In genomic region chr6:48568036-48568984, GRCm38 (mm10) we compare ENCODE assay signal across 9 mouse cellular contexts. TPM values are rescaled to one million over a fixed set of nuclear protein-coding genes. Genes with fewer than 3 reads are reported as not detected.
DNase-seq lines count a peak whose midpoint lies in the region; ATAC-seq lines count a peak whose summit lies in the region.
"Had no signal": no experiment of that assay in that cellular context is flagged by ENCODE, and none has a peak within 500 bp of the region (broad histone marks: within the 10 kb centered on the region; RNA-seq: fewer than 3 reads in every experiment).

No protein-coding gene starts in this region.

- H3K9ac ChIP-seq in limb, embryonic 12.5 days (replicated peaks), result no peak overlapping the region

- H3K9me3 ChIP-seq in limb, embryonic 12.5 days, result no peaks in the 10 kb centered on the region

- intact Hi-C loops in heart, postnatal 14 days (cut with DNase I), result no loop called here

- 0 out of 2 replicates have a peak overlapping the region, but pooled peaks have one; percentile 23 for H3K27ac ChIP-seq in limb, embryonic 12.5 days

- H3K4me3 ChIP-seq in limb, embryonic 12.5 days (replicated peaks), result no peak overlapping the region

- peak; percentile 38 for DNase-seq in urinary bladder, adult 2 months (ENCODE audit: low spot score)
- DNase-seq in urinary bladder, postnatal 10 days (ENCODE audit: low spot score), result no peak
- DNase-seq in cerebellum, postnatal 36 days, result peak; percentile 56 to 59
- DNase-seq in heart, postnatal 14 days, result peak; percentile 59 to 62
- DNase-seq in urinary bladder, postnatal 36 days (ENCODE audit: low spot score in 2 of 2), result peak; percentile 26 to 52
- no peak for DNase-seq in right cerebral cortex, adult 2 months (ENCODE audit: low spot score in 2 of 2)
- no peak for DNase-seq in left cerebral cortex, adult 9 months (ENCODE audit: low spot score in 2 of 2)

- 88% methylated on average over 21 of the region's 21 CpGs for WGBS in limb, embryonic 12.5 days

- peaks cover 23% of the 10 kb centered on the region; the same call in 1 of the 2 replicates for H3K36me3 ChIP-seq in limb, embryonic 12.5 days

- H3K27me3 ChIP-seq in limb, embryonic 12.5 days, result no peaks in the 10 kb centered on the region

- peaks cover 27% of the 10 kb centered on the region for H3K4me1 ChIP-seq in limb, embryonic 12.5 days (replicated peaks)

- ATAC-seq in limb, embryonic 12.5 days (ENCODE audit: insufficient number of reproducible peaks, insufficient read depth, low FRiP score, low TSS enrichment, low read depth), result no peak

- no peak overlapping the region for H3K4me2 ChIP-seq in limb, embryonic 12.5 days

RNA-seq across cellular contexts. Expression of gene Rarres2, which starts 4.3 kb away (rescaled TPM):
- polyA plus RNA-seq in urinary bladder, adult 2 months (2012; rRNA removed), result 374 and 453 TPM in 2 replicates
- 10 to 100 TPM; 87.7 to 93.2 TPM for total RNA-seq in heart, postnatal 14 days (2021)
- 4.9 and 6.9 TPM in 2 replicates for polyA plus RNA-seq in limb, embryonic 12.5 days (2016; fragmentation: Nextera tagmentation; extraction: Ambion mirVana)
- total RNA-seq: neutrophil, adult 5-6 weeks had no signal

RNA-seq across cellular contexts. Expression of gene Lrrc61, which starts 13.7 kb away (rescaled TPM):
- polyA plus RNA-seq in urinary bladder, adult 2 months (2012; rRNA removed), result 12.3 and 13.4 TPM in 2 replicates
- 10 to 100 TPM; 12.9 to 14.5 TPM for total RNA-seq in heart, postnatal 14 days (2021)
- 9.0 and 11.4 TPM in 2 replicates for polyA plus RNA-seq in limb, embryonic 12.5 days (2016; fragmentation: Nextera tagmentation; extraction: Ambion mirVana)

RNA-seq across cellular contexts. Expression of gene Gm45021, which starts 21.1 kb away (rescaled TPM):
- polyA plus RNA-seq in urinary bladder, adult 2 months (2012; rRNA removed), result 0.47 and 0.56 TPM in 2 replicates
- total RNA-seq in heart, postnatal 14 days (2021), result not detected
- not detected in 2 replicates for polyA plus RNA-seq in limb, embryonic 12.5 days (2016; fragmentation: Nextera tagmentation; extraction: Ambion mirVana)
- total RNA-seq: neutrophil, adult 5-6 weeks had no signal

RNA-seq across cellular contexts. Expression of gene Repin1, which starts 25.4 kb away (rescaled TPM):
- 45.0 and 45.4 TPM in 2 replicates for polyA plus RNA-seq in urinary bladder, adult 2 months (2012; rRNA removed)
- 10 to 100 TPM; 24.0 to 27.5 TPM for total RNA-seq in heart, postnatal 14 days (2021)
- 43.2 and 46.4 TPM in 2 replicates for polyA plus RNA-seq in limb, embryonic 12.5 days (2016; fragmentation: Nextera tagmentation; extraction: Ambion mirVana)

RNA-seq across cellular contexts. Expression of gene Gm44965, which starts 25.4 kb away (rescaled TPM):
- not detected in 2 replicates for polyA plus RNA-seq in urinary bladder, adult 2 months (2012; rRNA removed)
- total RNA-seq in heart, postnatal 14 days (2021), result not detected
- polyA plus RNA-seq in limb, embryonic 12.5 days (2016; fragmentation: Nextera tagmentation; extraction: Ambion mirVana), result 0.72 TPM in 1 of 2 replicates, not detected in the other
- total RNA-seq: neutrophil, adult 5-6 weeks had no signal

Comparison
In these comparisons a context has a peak if more than half of its experiments do, and no peak if none do; other contexts are left out.
1. DNase-seq: peak in urinary bladder, adult 2 months (single experiment), cerebellum, postnatal 36 days (2 of 2), heart, postnatal 14 days (2 of 2) and urinary bladder, postnatal 36 days (2 of 2); none in urinary bladder, postnatal 10 days (single experiment), right cerebral cortex, adult 2 months (0 of 2) and left cerebral cortex, adult 9 months (0 of 2).
2. RNA of gene Rarres2, which starts 4.3 kb away (polyA plus RNA-seq): 374 to 453 TPM in urinary bladder, adult 2 months; 4.9 to 6.9 TPM in limb, embryonic 12.5 days; every median in the first group is over 10 times any median in the second.